Mouse (Mus musculus): ENCODE results near the gene Pbsn.
A peak's percentile ranks its signal among the peaks of the same experiment; 100 is the strongest.
"Not testable (repeated sequence)": the region's sequence is repeated elsewhere in the genome, so short reads cannot be mapped to it uniquely, and the experiment has no call there.

The Pbsn gene

GRCm38 (mm10) chrX:77853523-77853922, at the start of gene Pbsn:
Pbsn (minus strand) TSS chrX:77853623.
- DNase-seq (ENCODE audit: low read depth, low spot score): no peak

- not testable (repeated sequence) for DNase-seq (ENCODE audit: low read depth, low spot score)
Observed at GRCm38 (mm10) chrX:77880033-77880432, 26.6 kb upstream of the Pbsn start.

GRCm38 (mm10) chrX:77864458-77864857, 11.0 kb upstream of the Pbsn start, which contains the start of gene Gm14744:
Gm14744 (plus strand) TSS chrX:77864758.
- not testable (repeated sequence) for DNase-seq (ENCODE audit: low read depth, low spot score)

GRCm38 (mm10) chrX:77812031-77812430, 41.4 kb downstream of the Pbsn start:
- DNase-seq (ENCODE audit: low read depth, low spot score): no peak

- no peak for DNase-seq (ENCODE audit: low read depth, low spot score)
Observed at GRCm38 (mm10) chrX:77810608-77811206, 42.7 kb downstream of the Pbsn start.

- DNase-seq (ENCODE audit: low read depth, low spot score): no peak
Observed at GRCm38 (mm10) chrX:77808602-77809001, 44.8 kb downstream of the Pbsn start.

- no peak for DNase-seq (ENCODE audit: low read depth, low spot score)
Observed at GRCm38 (mm10) chrX:77802293-77802692, 51.1 kb downstream of the Pbsn start.

- DNase-seq (ENCODE audit: low read depth, low spot score): no peak
Observed at GRCm38 (mm10) chrX:77801543-77801942, 51.9 kb downstream of the Pbsn start.

GRCm38 (mm10) chrX:77799554-77799953, 53.9 kb downstream of the Pbsn start:
- no peak for DNase-seq (ENCODE audit: low read depth, low spot score)

GRCm38 (mm10) chrX:77797801-77798200, 55.6 kb downstream of the Pbsn start:
- DNase-seq (ENCODE audit: low read depth, low spot score): no peak

GRCm38 (mm10) chrX:77796916-77797315, 56.5 kb downstream of the Pbsn start:
- no peak for DNase-seq (ENCODE audit: low read depth, low spot score)

- peak; percentile 32 for DNase-seq (ENCODE audit: low read depth, low spot score)
Observed at GRCm38 (mm10) chrX:77796238-77796835, 57.1 kb downstream of the Pbsn start, which contains the start of gene Prkx. Prkx (minus strand) TSS chrX:77796278.

GRCm38 (mm10) chrX:77795858-77796174, 57.6 kb downstream of the Pbsn start:
- peak; percentile 69 for DNase-seq (ENCODE audit: low read depth, low spot score)

GRCm38 (mm10) chrX:77794962-77795857, 58.2 kb downstream of the Pbsn start:
- DNase-seq (ENCODE audit: low read depth, low spot score): no peak

GRCm38 (mm10) chrX:77788675-77789074, 64.7 kb downstream of the Pbsn start:
- no peak for DNase-seq (ENCODE audit: low read depth, low spot score)

Measured in retina, adult 2 months (tissue).